Mouse (Mus musculus): Measurements from ENCODE around the gene Pakap. TPM values are rescaled to one million over a fixed set of nuclear protein-coding genes. Genes with fewer than 3 reads are reported as not detected.

The Pakap gene
- polyA plus RNA-seq, 1 experiment = not detected

GRCm38 (mm10) chr4:57821556-57822356 lies 253.8 kb downstream of the Pakap start:
- TF ChIP-seq GATA1 (IDR thresholded peaks at IDR 0.05; ENCODE audit: low read length) = no peak

GRCm38 (mm10) chr4:57822641-57823040 lies 254.7 kb downstream of the Pakap start:
- TF ChIP-seq GATA1 (IDR thresholded peaks at IDR 0.05; ENCODE audit: low read length) = no peak

- TF ChIP-seq GATA1 (IDR thresholded peaks at IDR 0.05; ENCODE audit: low read length) = no peak
Observed at GRCm38 (mm10) chr4:57824626-57825240, 256.8 kb downstream of the Pakap start.

GRCm38 (mm10) chr4:57826272-57826671 lies 258.3 kb downstream of the Pakap start:
- TF ChIP-seq GATA1 (IDR thresholded peaks at IDR 0.05; ENCODE audit: low read length) = no peak

- no peak for TF ChIP-seq GATA1 (IDR thresholded peaks at IDR 0.05; ENCODE audit: low read length)
Observed at GRCm38 (mm10) chr4:57829131-57829530, 261.2 kb downstream of the Pakap start.

GRCm38 (mm10) chr4:57829740-57830139 lies 261.8 kb downstream of the Pakap start:
- TF ChIP-seq GATA1 (IDR thresholded peaks at IDR 0.05; ENCODE audit: low read length) = no peak

GRCm38 (mm10) chr4:57832318-57832717 lies 264.3 kb downstream of the Pakap start:
- TF ChIP-seq GATA1 (IDR thresholded peaks at IDR 0.05; ENCODE audit: low read length) = no peak

GRCm38 (mm10) chr4:57833060-57833459 lies 265.1 kb downstream of the Pakap start:
- TF ChIP-seq GATA1 (IDR thresholded peaks at IDR 0.05; ENCODE audit: low read length) = no peak

GRCm38 (mm10) chr4:57834141-57834540 lies 266.2 kb downstream of the Pakap start:
- TF ChIP-seq GATA1 (IDR thresholded peaks at IDR 0.05; ENCODE audit: low read length) = no peak

- TF ChIP-seq GATA1 (IDR thresholded peaks at IDR 0.05; ENCODE audit: low read length) = no peak
Observed at GRCm38 (mm10) chr4:57837089-57837488, 269.1 kb downstream of the Pakap start.

- no peak for TF ChIP-seq GATA1 (IDR thresholded peaks at IDR 0.05; ENCODE audit: low read length)
Observed at GRCm38 (mm10) chr4:57839343-57839742, 271.4 kb downstream of the Pakap start.

GRCm38 (mm10) chr4:57841911-57842310 lies 273.9 kb downstream of the Pakap start:
- TF ChIP-seq GATA1 (IDR thresholded peaks at IDR 0.05; ENCODE audit: low read length) = no peak

- no peak for TF ChIP-seq GATA1 (IDR thresholded peaks at IDR 0.05; ENCODE audit: low read length)
Observed at GRCm38 (mm10) chr4:57842472-57843305, 274.7 kb downstream of the Pakap start.

GRCm38 (mm10) chr4:57845031-57845431 lies 277.1 kb downstream of the Pakap start:
- no peak for TF ChIP-seq GATA1 (IDR thresholded peaks at IDR 0.05; ENCODE audit: low read length)

- no peak for TF ChIP-seq GATA1 (IDR thresholded peaks at IDR 0.05; ENCODE audit: low read length)
Observed at GRCm38 (mm10) chr4:57845541-57846210, 277.7 kb downstream of the Pakap start.
